Mouse (Mus musculus): ENCODE results near the gene Ccdc88b. TPM values are rescaled to one million over a fixed set of nuclear protein-coding genes. Genes with fewer than 3 reads are reported as not detected.

Gene Ccdc88b
- polyA plus RNA-seq, 1 experiment = 82.5 TPM

DNA sequence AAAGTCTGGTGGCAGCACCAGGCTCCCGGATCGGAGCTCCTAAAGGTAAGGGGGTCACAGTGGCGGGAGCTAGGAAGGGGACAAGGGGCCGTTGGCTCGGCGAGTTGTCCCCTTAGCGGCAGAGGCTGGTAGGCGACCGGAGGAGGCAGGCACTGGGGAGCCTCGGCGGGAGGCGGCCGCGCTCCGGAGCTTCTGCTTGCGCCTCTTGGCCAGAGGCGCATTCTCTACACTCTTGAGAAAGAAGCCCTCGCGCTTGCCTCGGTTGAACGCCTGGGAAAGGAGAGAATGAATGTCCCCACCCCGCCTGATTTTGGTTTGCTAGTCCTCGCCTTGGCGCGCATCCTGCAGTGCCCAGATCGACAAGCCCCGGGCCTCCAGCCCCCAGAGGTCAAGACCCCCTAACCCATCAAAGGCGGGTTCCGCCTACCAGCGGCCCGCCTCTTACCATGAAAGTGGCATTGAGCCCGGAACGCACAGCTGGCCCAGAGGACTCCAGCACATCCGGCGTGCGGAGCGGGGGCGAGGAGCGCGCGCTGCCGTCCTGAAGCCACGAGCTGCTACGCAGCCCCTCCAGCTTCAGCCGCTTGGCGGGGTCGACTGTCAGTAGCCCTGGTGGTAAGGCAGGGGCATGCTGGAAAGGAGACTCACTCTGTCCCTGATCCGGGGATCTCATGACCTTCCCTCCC is 28.0 kb downstream of the Ccdc88b start:
- Histone ChIP-seq H3K36me3 (ENCODE audit: control insufficient read depth, insufficient read depth, low read length) (peaks cover 39% of the 10 kb centered on the region), H3K27ac (ENCODE audit: insufficient read depth, low read length) (no peak overlapping the region), H3K4me1 (ENCODE audit: control insufficient read depth, insufficient read depth, insufficient read length) (no peaks in the 10 kb centered on the region), H3K27me3 (ENCODE audit: control insufficient read depth, insufficient read depth, low read length) (no peaks in the 10 kb centered on the region), H3K4me3 (ENCODE audit: extremely low read depth, insufficient read depth, insufficient read length) (no peak overlapping the region)
- TF ChIP-seq POLR2A (IDR thresholded peaks at IDR 0.05; ENCODE audit: low read depth, low read length) = no peak
- TF ChIP-seq CTCF (IDR thresholded peaks at IDR 0.05; ENCODE audit: extremely low read depth, insufficient read depth, insufficient read length, insufficient replicate concordance) = no peak
- WGBS = 83% methylated on average over 48 of the region's 48 CpGs
- no peak for DNase-seq (ENCODE audit: low read depth in 1 of 2, low spot score in 2 of 2)

DNA sequence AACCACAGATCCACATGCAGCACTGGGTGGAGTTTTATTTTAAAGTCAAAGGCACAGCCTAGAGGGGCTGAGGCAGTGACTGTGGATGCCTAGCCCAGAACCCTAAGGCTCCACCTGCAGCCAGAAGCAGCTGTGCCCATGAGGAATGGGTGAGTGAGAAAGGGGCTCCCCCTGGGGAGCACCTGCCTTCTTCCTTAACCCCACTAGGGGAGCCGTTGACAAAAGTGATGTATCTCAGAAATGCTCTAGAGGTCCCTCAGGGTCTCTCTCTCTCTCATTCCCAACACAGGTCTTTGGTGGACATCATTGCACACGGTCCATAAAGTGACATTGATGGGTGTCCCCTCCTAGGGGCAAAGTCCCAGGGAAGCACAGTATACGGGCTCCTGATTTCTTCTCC is 28.9 kb downstream of the Ccdc88b start:
- H3K36me3 ChIP-seq (ENCODE audit: control insufficient read depth, insufficient read depth, low read length) = peaks cover 34% of the 10 kb centered on the region
- H3K4me3 ChIP-seq (ENCODE audit: extremely low read depth, insufficient read depth, insufficient read length) = no peak overlapping the region
- TF ChIP-seq POLR2A (IDR thresholded peaks at IDR 0.05; ENCODE audit: low read depth, low read length) (no peak), CTCF (IDR thresholded peaks at IDR 0.05; ENCODE audit: extremely low read depth, insufficient read depth, insufficient read length, insufficient replicate concordance) (no peak)
- no peak for DNase-seq (ENCODE audit: low read depth in 1 of 2, low spot score in 2 of 2)
- H3K27me3 ChIP-seq (ENCODE audit: control insufficient read depth, insufficient read depth, low read length) = no peaks in the 10 kb centered on the region
- WGBS = 60% methylated on average over 3 of the region's 3 CpGs
- H3K4me1 ChIP-seq (ENCODE audit: control insufficient read depth, insufficient read depth, insufficient read length) = no peaks in the 10 kb centered on the region
- no peak overlapping the region for H3K27ac ChIP-seq (ENCODE audit: insufficient read depth, low read length)

DNA sequence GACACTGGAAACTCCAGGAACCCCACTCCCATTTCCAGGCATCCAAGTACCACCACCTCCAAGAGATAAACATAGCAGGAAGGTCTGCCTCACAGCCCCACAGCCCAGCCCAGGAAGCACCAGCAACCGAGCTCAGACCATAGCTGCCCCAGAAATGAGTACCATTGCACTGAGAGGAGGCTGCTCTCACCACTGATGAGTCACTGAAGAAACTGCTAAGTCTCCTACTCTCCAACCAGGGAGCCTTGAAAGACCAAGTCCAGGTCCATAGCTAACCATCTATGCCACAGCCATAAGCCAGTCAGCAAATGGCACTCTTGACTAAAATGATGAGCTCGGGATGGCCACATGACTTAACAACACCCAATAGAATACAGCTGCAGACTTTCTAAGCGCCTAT is 31.4 kb downstream of the Ccdc88b start:
- 83% methylated on average over 3 of the region's 3 CpGs for WGBS
- peaks cover 21% of the 10 kb centered on the region for H3K36me3 ChIP-seq (ENCODE audit: control insufficient read depth, insufficient read depth, low read length)
- no peak overlapping the region for H3K27ac ChIP-seq (ENCODE audit: insufficient read depth, low read length)
- DNase-seq (ENCODE audit: low read depth in 1 of 2, low spot score in 2 of 2) = no peak
- H3K27me3 ChIP-seq (ENCODE audit: control insufficient read depth, insufficient read depth, low read length) = no peaks in the 10 kb centered on the region
- no peaks in the 10 kb centered on the region for H3K4me1 ChIP-seq (ENCODE audit: control insufficient read depth, insufficient read depth, insufficient read length)
- no peak for TF ChIP-seq POLR2A (IDR thresholded peaks at IDR 0.05; ENCODE audit: low read depth, low read length)
- no peak for TF ChIP-seq CTCF (IDR thresholded peaks at IDR 0.05; ENCODE audit: extremely low read depth, insufficient read depth, insufficient read length, insufficient replicate concordance)
- no peak overlapping the region for H3K4me3 ChIP-seq (ENCODE audit: extremely low read depth, insufficient read depth, insufficient read length)

DNA sequence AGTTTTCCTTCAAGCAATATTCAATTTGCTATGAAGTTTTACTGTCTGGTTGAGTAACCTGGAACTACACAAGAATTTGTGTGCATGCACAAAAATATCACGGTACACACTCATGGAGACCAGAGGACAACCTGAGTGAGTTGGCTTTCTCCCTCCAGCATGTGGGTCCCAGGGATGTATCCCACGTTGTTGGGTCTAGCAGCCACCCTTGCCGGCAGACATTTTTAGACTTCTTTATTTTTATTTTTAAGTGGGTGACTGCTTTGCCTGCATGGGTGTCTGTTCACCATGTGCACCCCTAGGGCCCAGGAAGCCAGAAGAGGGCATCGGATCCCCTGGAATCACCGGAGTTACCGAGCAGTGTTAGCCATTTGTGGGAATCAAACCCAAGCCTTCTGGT is 32.6 kb downstream of the Ccdc88b start:
- Histone ChIP-seq H3K27me3 (ENCODE audit: control insufficient read depth, insufficient read depth, low read length) (no peaks in the 10 kb centered on the region), H3K4me1 (ENCODE audit: control insufficient read depth, insufficient read depth, insufficient read length) (no peaks in the 10 kb centered on the region), H3K27ac (ENCODE audit: insufficient read depth, low read length) (no peak overlapping the region), H3K36me3 (ENCODE audit: control insufficient read depth, insufficient read depth, low read length) (peaks cover 11% of the 10 kb centered on the region), H3K4me3 (ENCODE audit: extremely low read depth, insufficient read depth, insufficient read length) (no peak overlapping the region)
- 85% methylated on average over 6 of the region's 6 CpGs for WGBS
- no peak for DNase-seq (ENCODE audit: low read depth in 1 of 2, low spot score in 2 of 2)
- no peak for TF ChIP-seq POLR2A (IDR thresholded peaks at IDR 0.05; ENCODE audit: low read depth, low read length)

DNA sequence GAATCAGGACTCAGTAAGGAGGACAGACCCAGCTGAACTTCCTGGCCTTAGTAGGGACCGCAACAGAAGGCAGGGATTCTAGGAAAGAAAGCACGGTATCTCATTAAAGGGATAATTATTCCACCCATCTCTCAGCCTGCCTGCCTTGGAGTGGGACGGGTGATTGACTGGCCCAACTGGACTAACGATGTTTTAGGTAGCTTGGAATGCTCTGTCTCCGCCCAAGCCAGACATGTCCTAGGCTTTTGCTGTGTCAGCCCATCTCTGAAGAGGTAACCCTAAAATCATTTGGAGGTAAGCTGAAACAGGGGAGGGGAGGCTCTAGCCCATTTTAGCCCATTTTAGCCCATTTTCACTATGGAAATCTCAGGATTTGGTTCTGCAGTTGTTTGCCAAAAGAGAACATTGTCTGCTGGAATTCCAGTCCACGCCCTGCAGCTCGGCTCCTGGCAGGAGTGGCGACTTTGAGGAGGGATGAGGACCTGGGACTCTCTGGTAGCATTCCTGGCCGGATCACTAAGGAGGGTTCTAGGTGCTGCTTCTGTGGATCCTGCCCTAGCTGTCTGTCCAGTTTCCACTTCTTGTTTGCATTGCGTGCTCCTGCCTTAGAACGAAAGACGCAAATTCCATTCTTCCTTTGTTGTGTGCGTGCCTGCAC is 37.3 kb downstream of the Ccdc88b start:
- Histone ChIP-seq H3K4me1 (ENCODE audit: control insufficient read depth, insufficient read depth, insufficient read length) (no peaks in the 10 kb centered on the region), H3K36me3 (ENCODE audit: control insufficient read depth, insufficient read depth, low read length) (no peaks in the 10 kb centered on the region), H3K4me3 (ENCODE audit: extremely low read depth, insufficient read depth, insufficient read length) (no peak overlapping the region), H3K27ac (ENCODE audit: insufficient read depth, low read length) (no peak overlapping the region), H3K27me3 (ENCODE audit: control insufficient read depth, insufficient read depth, low read length) (no peaks in the 10 kb centered on the region)
- 92% methylated on average over 13 of the region's 13 CpGs for WGBS
- no peak for DNase-seq (ENCODE audit: low read depth in 1 of 2, low spot score in 2 of 2)
- TF ChIP-seq POLR2A (IDR thresholded peaks at IDR 0.05; ENCODE audit: low read depth, low read length) (no peak), CTCF (IDR thresholded peaks at IDR 0.05; ENCODE audit: extremely low read depth, insufficient read depth, insufficient read length, insufficient replicate concordance) (no peak)

DNA sequence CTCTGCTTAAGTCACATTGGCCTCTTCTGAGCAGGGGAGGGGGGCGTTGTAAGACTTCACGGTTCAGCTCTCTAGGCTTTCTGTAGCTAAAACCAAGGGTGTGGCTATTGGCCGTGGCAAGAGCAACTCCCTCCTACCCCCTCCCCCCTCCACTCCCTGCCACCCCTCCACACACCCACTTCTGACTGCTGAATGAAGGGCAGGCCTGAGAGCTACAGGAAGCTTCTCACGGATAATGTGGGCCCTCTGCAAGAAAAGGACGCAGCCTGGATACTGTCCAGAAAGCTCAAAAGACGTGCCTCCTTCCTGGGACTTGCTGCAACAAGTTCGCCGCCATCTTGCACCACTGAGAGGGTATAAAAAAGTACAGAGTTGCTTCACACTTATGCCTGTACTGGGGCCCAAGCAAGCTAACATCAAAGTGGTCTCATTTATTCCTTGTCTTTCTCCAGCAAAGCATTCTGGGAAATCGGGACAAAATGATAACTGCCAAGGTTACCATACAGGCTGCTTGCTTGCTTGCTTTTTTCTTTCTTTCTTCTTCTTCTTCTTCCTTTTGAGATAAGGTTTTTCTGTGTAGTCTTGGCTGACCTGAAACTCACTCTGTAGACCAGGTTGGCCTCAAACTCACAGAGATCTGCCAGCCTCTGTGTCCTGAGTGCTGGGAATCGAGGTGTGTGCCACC is 38.7 kb downstream of the Ccdc88b start:
- TF ChIP-seq POLR2A (IDR thresholded peaks at IDR 0.05; ENCODE audit: low read depth, low read length) (no peak), CTCF (IDR thresholded peaks at IDR 0.05; ENCODE audit: extremely low read depth, insufficient read depth, insufficient read length, insufficient replicate concordance) (no peak)
- H3K36me3 ChIP-seq (ENCODE audit: control insufficient read depth, insufficient read depth, low read length) = no peaks in the 10 kb centered on the region
- WGBS = 52% methylated on average over 10 of the region's 10 CpGs
- H3K4me3 ChIP-seq (ENCODE audit: extremely low read depth, insufficient read depth, insufficient read length) = no peak overlapping the region
- H3K27me3 ChIP-seq (ENCODE audit: control insufficient read depth, insufficient read depth, low read length) = no peaks in the 10 kb centered on the region
- DNase-seq (ENCODE audit: low read depth in 1 of 2, low spot score in 2 of 2) = no peak
- H3K27ac ChIP-seq (ENCODE audit: insufficient read depth, low read length) = no peak overlapping the region
- no peaks in the 10 kb centered on the region for H3K4me1 ChIP-seq (ENCODE audit: control insufficient read depth, insufficient read depth, insufficient read length)

DNA sequence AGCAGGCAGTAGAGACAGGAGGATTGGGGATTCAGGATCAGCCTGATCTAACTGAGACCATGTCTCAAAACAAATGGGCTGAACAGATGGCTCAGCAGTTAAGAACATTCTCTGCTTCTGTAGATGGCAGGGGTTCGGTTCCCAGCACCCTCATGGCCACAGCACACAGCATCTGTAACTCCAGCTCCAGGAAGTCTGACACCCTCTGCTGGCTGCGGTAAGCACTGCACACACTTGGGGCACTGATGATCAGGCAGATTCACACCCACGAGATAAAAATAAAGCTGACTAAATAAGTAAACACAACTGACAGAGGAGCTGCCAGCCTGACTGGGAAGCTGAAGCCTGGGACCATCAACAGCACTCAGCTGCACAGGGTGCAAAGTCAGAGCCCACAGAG is 43.1 kb downstream of the Ccdc88b start:
- no peak overlapping the region for H3K4me3 ChIP-seq (ENCODE audit: extremely low read depth, insufficient read depth, insufficient read length)
- DNase-seq (ENCODE audit: low read depth in 1 of 2, low spot score in 2 of 2) = no peak
- H3K36me3 ChIP-seq (ENCODE audit: control insufficient read depth, insufficient read depth, low read length) = no peaks in the 10 kb centered on the region
- TF ChIP-seq POLR2A (IDR thresholded peaks at IDR 0.05; ENCODE audit: low read depth, low read length) = no peak
- no peak for TF ChIP-seq CTCF (IDR thresholded peaks at IDR 0.05; ENCODE audit: extremely low read depth, insufficient read depth, insufficient read length, insufficient replicate concordance)
- no peaks in the 10 kb centered on the region for H3K27me3 ChIP-seq (ENCODE audit: control insufficient read depth, insufficient read depth, low read length)
- WGBS = 82% methylated on average over 3 of the region's 3 CpGs
- no peaks in the 10 kb centered on the region for H3K4me1 ChIP-seq (ENCODE audit: control insufficient read depth, insufficient read depth, insufficient read length)
- no peak overlapping the region for H3K27ac ChIP-seq (ENCODE audit: insufficient read depth, low read length)
